14 mouse cellular contexts compared by ENCODE assay signal in the genomic region with DNA sequence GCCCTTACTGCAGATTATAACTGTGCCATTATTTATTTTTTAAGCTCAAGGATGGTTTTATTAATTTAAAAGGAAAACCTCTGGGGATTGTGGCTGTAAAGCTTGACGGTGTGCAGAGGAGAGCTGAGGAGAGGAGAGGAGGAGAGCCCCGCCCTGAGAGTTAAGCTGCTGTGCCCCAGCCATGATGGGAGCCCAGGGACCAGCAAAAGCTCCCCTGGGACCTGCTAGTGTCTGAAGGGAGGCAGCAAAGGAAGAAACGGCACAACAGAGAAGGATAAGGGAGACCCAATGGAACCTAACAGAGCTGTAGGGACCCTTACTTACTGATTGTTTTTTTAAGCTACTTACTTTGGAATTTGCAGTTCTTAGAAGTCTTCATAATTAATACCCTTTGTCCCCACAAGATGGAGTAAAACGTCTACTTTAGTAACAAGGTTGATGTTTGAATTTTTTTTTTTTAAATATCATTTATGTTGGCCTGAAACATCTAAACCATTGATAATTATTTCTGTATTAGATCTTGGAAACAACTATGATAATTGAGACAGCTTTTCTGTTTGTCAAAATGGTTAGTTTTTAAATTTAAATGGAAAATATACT. TPM values are rescaled to one million over a fixed set of nuclear protein-coding genes. Genes with fewer than 3 reads are reported as not detected.
A peak's percentile ranks its signal among the peaks of the same experiment; 100 is the strongest.
DNase-seq lines count a peak whose midpoint lies in the region; ATAC-seq and TF ChIP-seq lines count a peak whose summit lies in the region.
"Had no signal": no experiment of that assay in that cellular context is flagged by ENCODE, and none has a peak within 500 bp of the region (broad histone marks: within the 10 kb centered on the region; RNA-seq: fewer than 3 reads in every experiment).

No protein-coding gene starts in this region.

- no peaks in the 10 kb centered on the region for H3K27me3 ChIP-seq in forebrain, embryonic 14.5 days (replicated peaks; ENCODE audit: control insufficient read depth, insufficient read depth, low read length)
- no peaks in the 10 kb centered on the region for H3K27me3 ChIP-seq in forebrain, embryonic 11.5 days (ENCODE audit: control insufficient read depth, insufficient read depth, low read length)
- H3K27me3 ChIP-seq in liver, postnatal 0 days (ENCODE audit: insufficient read depth, low read length), result no peaks in the 10 kb centered on the region
- H3K27me3 ChIP-seq in liver, embryonic 12.5 days (replicated peaks), result no peaks in the 10 kb centered on the region
- H3K27me3 ChIP-seq in splenic B cell, adult 2 months (ENCODE audit: control insufficient read depth, insufficient read depth, low read length, poor library complexity, severe bottlenecking), result no peaks in the 10 kb centered on the region
- no peaks in the 10 kb centered on the region for H3K27me3 ChIP-seq in heart, embryonic 11.5 days (ENCODE audit: control insufficient read depth, insufficient read depth, low read length)
- H3K27me3 ChIP-seq: limb, embryonic 12.5 days; lung, embryonic 15.5 days had no signal

- no peak overlapping the region for H3K4me3 ChIP-seq in forebrain, embryonic 14.5 days (ENCODE audit: low read depth, low read length)
- H3K4me3 ChIP-seq in forebrain, embryonic 11.5 days (ENCODE audit: low read depth, low read length), result no peak overlapping the region
- H3K4me3 ChIP-seq in liver, postnatal 0 days (ENCODE audit: low read depth, low read length), result no peak overlapping the region
- H3K4me3 ChIP-seq in liver, embryonic 12.5 days, result no peak overlapping the region
- H3K4me3 ChIP-seq in heart, embryonic 11.5 days (ENCODE audit: low read depth, low read length), result no peak overlapping the region
- H3K4me3 ChIP-seq: forebrain, embryonic 10.5 days; limb, embryonic 12.5 days; lung, embryonic 15.5 days had no signal

- no peak for ATAC-seq in forebrain, embryonic 14.5 days
- ATAC-seq in forebrain, embryonic 11.5 days (replicated peaks; ENCODE audit: low FRiP score), result no peak
- no peak for ATAC-seq in liver, postnatal 0 days
- no peak for ATAC-seq in liver, embryonic 12.5 days
- no peak for ATAC-seq in heart, embryonic 11.5 days (replicated peaks; ENCODE audit: insufficient number of reproducible peaks, low FRiP score, low TSS enrichment)

- no peak overlapping the region for H3K27ac ChIP-seq in forebrain, embryonic 14.5 days (ENCODE audit: low read depth, low read length)
- no peak overlapping the region for H3K27ac ChIP-seq in forebrain, embryonic 11.5 days (ENCODE audit: low read depth, low read length)
- H3K27ac ChIP-seq in liver, postnatal 0 days (ENCODE audit: low read depth), result no peak overlapping the region
- no peak overlapping the region for H3K27ac ChIP-seq in liver, embryonic 12.5 days
- H3K27ac ChIP-seq in heart, embryonic 11.5 days (ENCODE audit: low read depth, low read length), result no peak overlapping the region
- H3K27ac ChIP-seq: forebrain, embryonic 10.5 days; limb, embryonic 12.5 days; lung, embryonic 15.5 days had no signal

- no peak for TF ChIP-seq EP300 in liver, postnatal 0 days (IDR thresholded peaks at IDR 0.05; ENCODE audit: low read depth)

- 73% methylated on average over 4 of the region's 4 CpGs for WGBS in forebrain, embryonic 14.5 days
- 68% methylated on average over 4 of the region's 4 CpGs for WGBS in forebrain, embryonic 11.5 days
- 71% methylated on average over 4 of the region's 4 CpGs for WGBS in liver, postnatal 0 days (ENCODE audit: insufficient replicate concordance)
- WGBS in liver, embryonic 12.5 days (ENCODE audit: insufficient replicate concordance), result 57% methylated on average over 4 of the region's 4 CpGs
- WGBS in heart, embryonic 11.5 days (ENCODE audit: insufficient replicate concordance), result 66% methylated on average over 4 of the region's 4 CpGs

- H3K9me3 ChIP-seq in forebrain, embryonic 14.5 days (replicated peaks; ENCODE audit: control insufficient read depth, low read length), result no peaks in the 10 kb centered on the region
- H3K9me3 ChIP-seq in forebrain, embryonic 11.5 days (ENCODE audit: control insufficient read depth, low read length), result no peaks in the 10 kb centered on the region
- H3K9me3 ChIP-seq in liver, postnatal 0 days (ENCODE audit: low read length), result no peaks in the 10 kb centered on the region
- H3K9me3 ChIP-seq in liver, embryonic 12.5 days (replicated peaks), result no peaks in the 10 kb centered on the region
- H3K9me3 ChIP-seq in heart, embryonic 11.5 days (replicated peaks; ENCODE audit: control insufficient read depth, low read length), result no peaks in the 10 kb centered on the region
- H3K9me3 ChIP-seq: forebrain, embryonic 10.5 days; limb, embryonic 12.5 days; lung, embryonic 15.5 days had no signal

- H3K9ac ChIP-seq in forebrain, embryonic 14.5 days (ENCODE audit: low read length), result no peak overlapping the region
- H3K9ac ChIP-seq in forebrain, embryonic 11.5 days (ENCODE audit: low read length), result no peak overlapping the region
- H3K9ac ChIP-seq in liver, postnatal 0 days (replicated peaks), result no peak overlapping the region
- H3K9ac ChIP-seq in liver, embryonic 12.5 days, result no peak overlapping the region
- no peak overlapping the region for H3K9ac ChIP-seq in heart, embryonic 11.5 days (ENCODE audit: low read depth, low read length)
- H3K9ac ChIP-seq: limb, embryonic 12.5 days; lung, embryonic 15.5 days had no signal

- peak; percentile 41 for DNase-seq in forebrain, embryonic 14.5 days (ENCODE audit: low spot score)
- no peak for DNase-seq in forebrain, embryonic 11.5 days (ENCODE audit: low spot score)
- no peak for DNase-seq in liver, postnatal 0 days
- peak; percentile 21 for DNase-seq in R1 (ENCODE audit: low read depth, low spot score)
- DNase-seq in splenic B cell, adult 2 months (ENCODE audit: low read depth, low spot score), result peak; percentile 2
- DNase-seq in frontal cortex, postnatal 14 days (ENCODE audit: low spot score in 2 of 2), result no peak
- DNase-seq: gastrocnemius, postnatal 36 days; kidney, adult 11 months; thymus, adult 18-20 months had no signal

- H3K36me3 ChIP-seq in forebrain, embryonic 14.5 days (ENCODE audit: control insufficient read depth, insufficient read depth, low read length), result peaks cover 27% of the 10 kb centered on the region
- H3K36me3 ChIP-seq in forebrain, embryonic 11.5 days (ENCODE audit: control insufficient read depth, insufficient read depth, low read length), result no peaks in the 10 kb centered on the region; the same call in 1 of the 2 replicates
- H3K36me3 ChIP-seq in liver, postnatal 0 days (replicated peaks; ENCODE audit: insufficient read depth, low read length), result peaks cover 38% of the 10 kb centered on the region
- H3K36me3 ChIP-seq in liver, embryonic 12.5 days, result peaks cover 76% of the 10 kb centered on the region
- H3K36me3 ChIP-seq in splenic B cell, adult 2 months (ENCODE audit: control insufficient read depth, insufficient read depth, low read length, poor library complexity, severe bottlenecking), result peaks cover 8% of the 10 kb centered on the region
- H3K36me3 ChIP-seq in heart, embryonic 11.5 days (ENCODE audit: control insufficient read depth, insufficient read depth, low read length), result peaks cover 21% of the 10 kb centered on the region

- 0 out of 2 replicates have a peak, but pooled peaks have one; percentile 4 for TF ChIP-seq CTCF in liver, postnatal 0 days (IDR thresholded peaks at IDR 0.05; ENCODE audit: low read depth)

- H3K4me2 ChIP-seq in forebrain, embryonic 14.5 days (ENCODE audit: low read length), result no peak overlapping the region
- no peak overlapping the region for H3K4me2 ChIP-seq in forebrain, embryonic 11.5 days (ENCODE audit: low read depth, low read length, severe bottlenecking)
- no peak overlapping the region for H3K4me2 ChIP-seq in liver, postnatal 0 days (ENCODE audit: low read depth, low read length)
- H3K4me2 ChIP-seq in liver, embryonic 12.5 days, result no peak overlapping the region
- H3K4me2 ChIP-seq in heart, embryonic 11.5 days, result no peak overlapping the region
- H3K4me2 ChIP-seq: limb, embryonic 12.5 days; lung, embryonic 15.5 days had no signal

- no peaks in the 10 kb centered on the region for H3K4me1 ChIP-seq in forebrain, embryonic 14.5 days (ENCODE audit: control insufficient read depth, insufficient read depth, low read length)
- no peaks in the 10 kb centered on the region for H3K4me1 ChIP-seq in forebrain, embryonic 11.5 days (replicated peaks; ENCODE audit: control insufficient read depth, insufficient read depth, low read length)
- no peaks in the 10 kb centered on the region for H3K4me1 ChIP-seq in liver, postnatal 0 days (ENCODE audit: insufficient read depth)
- H3K4me1 ChIP-seq in liver, embryonic 12.5 days, result no peaks in the 10 kb centered on the region
- no peaks in the 10 kb centered on the region for H3K4me1 ChIP-seq in heart, embryonic 11.5 days (ENCODE audit: control insufficient read depth, insufficient read depth, low read length)
- H3K4me1 ChIP-seq: forebrain, embryonic 10.5 days; limb, embryonic 12.5 days; lung, embryonic 15.5 days had no signal

RNA-seq across cellular contexts. Expression of a gene that starts 26.8 kb away (rescaled TPM):
- polyA plus RNA-seq in forebrain, embryonic 14.5 days (2014; fragmentation: Nextera tagmentation; extraction: Ambion mirVana), result 66.0 and 68.3 TPM in 2 replicates
- 68.7 and 74.6 TPM in 2 replicates for polyA plus RNA-seq in forebrain, embryonic 11.5 days (2014; fragmentation: Nextera tagmentation; extraction: Ambion mirVana)
- 29.4 and 30.8 TPM in 2 replicates for polyA plus RNA-seq in liver, postnatal 0 days (2015; fragmentation: Nextera tagmentation; extraction: Ambion mirVana)
- polyA plus RNA-seq in liver, embryonic 12.5 days (2016; fragmentation: Nextera tagmentation; extraction: Ambion mirVana), result 46.4 and 49.1 TPM in 2 replicates
- polyA plus RNA-seq in heart, embryonic 11.5 days (2014; fragmentation: Nextera tagmentation; extraction: Ambion mirVana), result 75.1 and 76.4 TPM in 2 replicates

RNA-seq across cellular contexts. Expression of a gene that starts 56.2 kb away (rescaled TPM):
- 28.8 and 33.3 TPM in 2 replicates for polyA plus RNA-seq in forebrain, embryonic 14.5 days (2014; fragmentation: Nextera tagmentation; extraction: Ambion mirVana)
- polyA plus RNA-seq in forebrain, embryonic 11.5 days (2014; fragmentation: Nextera tagmentation; extraction: Ambion mirVana), result 46.2 and 51.7 TPM in 2 replicates
- 5.2 and 6.8 TPM in 2 replicates for polyA plus RNA-seq in liver, postnatal 0 days (2015; fragmentation: Nextera tagmentation; extraction: Ambion mirVana)
- polyA plus RNA-seq in liver, embryonic 12.5 days (2016; fragmentation: Nextera tagmentation; extraction: Ambion mirVana), result 22.6 and 23.1 TPM in 2 replicates
- 21.8 and 22.9 TPM in 2 replicates for polyA plus RNA-seq in heart, embryonic 11.5 days (2014; fragmentation: Nextera tagmentation; extraction: Ambion mirVana)

Comparison
In these comparisons a context has a peak if more than half of its experiments do, and no peak if none do; other contexts are left out.
1. DNase-seq: peak in forebrain, embryonic 14.5 days (single experiment), R1 (single experiment) and splenic B cell, adult 2 months (single experiment); none in forebrain, embryonic 11.5 days (single experiment), liver, postnatal 0 days (single experiment) and frontal cortex, postnatal 14 days (0 of 2).